ENCODE assay signal across 27 mouse cellular contexts in the genomic region with DNA sequence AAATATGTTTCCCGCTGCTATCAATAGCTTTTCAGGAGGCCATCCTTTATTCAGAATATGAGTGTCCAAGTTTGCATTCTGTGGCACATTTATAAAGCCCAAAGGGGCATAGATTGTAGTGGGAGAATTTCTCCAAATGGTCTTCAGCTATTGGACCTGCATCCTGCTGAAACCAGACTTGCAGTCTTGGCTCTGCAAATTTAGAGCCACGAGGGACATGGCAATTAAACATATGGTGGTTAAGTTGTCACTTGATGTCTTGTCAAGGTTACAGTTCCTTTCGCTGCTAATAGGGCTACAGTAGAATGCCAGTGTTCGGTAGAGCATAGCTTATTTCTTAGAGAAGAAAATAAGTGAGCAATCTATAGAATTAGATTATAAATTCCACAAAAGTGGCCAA.
"Had no signal": no experiment of that assay in that cellular context is flagged by ENCODE, and none has a peak within 500 bp of the region (broad histone marks: within the 10 kb centered on the region; RNA-seq: fewer than 3 reads in every experiment).

No protein-coding gene starts in this region.

- H3K36me3 ChIP-seq: heart, embryonic 13.5 days; heart, embryonic 15.5 days; hindbrain, embryonic 12.5 days; limb, embryonic 10.5 days; limb, embryonic 12.5 days; liver, embryonic 13.5 days; liver, embryonic 15.5 days had no signal

- H3K9ac ChIP-seq: heart, embryonic 13.5 days; heart, embryonic 15.5 days; hindbrain, embryonic 12.5 days; hindbrain, embryonic 14.5 days; limb, embryonic 12.5 days; liver, embryonic 13.5 days; liver, embryonic 15.5 days had no signal

- H3K27ac ChIP-seq: heart, adult 2 months; heart, embryonic 13.5 days; hindbrain, embryonic 12.5 days; hindbrain, embryonic 14.5 days; layer of hippocampus, adult 2 months; left cerebral cortex, adult 2 months; limb, embryonic 10.5 days; limb, embryonic 12.5 days; liver, embryonic 13.5 days; liver, embryonic 15.5 days had no signal

- DNase-seq: gastrocnemius, postnatal 14 days; gastrocnemius, postnatal 36 days; heart, adult 11 months; heart, adult 2 months; heart, postnatal 14 days; heart, postnatal 36 days; kidney, adult 11 months; kidney, adult 2 months; kidney, adult 9 months; kidney, postnatal 10 days; kidney, postnatal 25 days; kidney, postnatal 4 days; liver; liver, embryonic 13.5 days had no signal

- ATAC-seq: hindbrain, embryonic 16.5 days; intestine, embryonic 16.5 days had no signal

- H3K4me1 ChIP-seq: hindbrain, embryonic 12.5 days; liver, embryonic 13.5 days; liver, embryonic 15.5 days had no signal

- H3K4me3 ChIP-seq: heart, adult 2 months; heart, embryonic 13.5 days; heart, embryonic 15.5 days; hindbrain, embryonic 12.5 days; layer of hippocampus, adult 2 months; left cerebral cortex, adult 2 months; limb, embryonic 10.5 days; limb, embryonic 12.5 days; liver, embryonic 13.5 days; liver, embryonic 15.5 days had no signal

- H3K9me3 ChIP-seq: heart, embryonic 13.5 days; heart, embryonic 15.5 days; hindbrain, embryonic 12.5 days; limb, embryonic 10.5 days; limb, embryonic 12.5 days; liver, embryonic 13.5 days; liver, embryonic 15.5 days had no signal

- H3K4me2 ChIP-seq: heart, embryonic 11.5 days; heart, embryonic 13.5 days; heart, embryonic 15.5 days; hindbrain, embryonic 12.5 days; hindbrain, embryonic 14.5 days; limb, embryonic 12.5 days; liver, embryonic 11.5 days; liver, embryonic 13.5 days; liver, embryonic 15.5 days had no signal

- H3K27me3 ChIP-seq: heart, embryonic 15.5 days; hindbrain, embryonic 12.5 days; limb, embryonic 12.5 days; liver, embryonic 13.5 days; liver, embryonic 15.5 days had no signal
